Mouse (Mus musculus) cerebellum, adult 2 months (tissue): ENCODE data around the gene Rps6ka4. TPM values are rescaled to one million over a fixed set of nuclear protein-coding genes. Genes with fewer than 3 reads are reported as not detected.

Source experiments
- DNase-seq, 2 experiments: peaks; one replicate each; pipeline ENCODE4 v3.0.0; 2021
- H3K27ac ChIP-seq: fragments of 200-500 bp; 2 replicates; pipeline ENCODE4 v1.5.1; 2012; ENCODE audit warnings: low read length, control low read depth, inconsistent platforms; ENCODE audit not compliant: insufficient read depth
- H3K27me3 ChIP-seq: fragments of 200-500 bp; 2 replicates; pipeline ENCODE4 v1.6.1; 2012; ENCODE audit warnings: inconsistent platforms, mild to moderate bottlenecking, low read length, moderate library complexity; ENCODE audit not compliant: control insufficient read depth, insufficient read depth
- H3K4me1 ChIP-seq: fragments of 200-500 bp; 2 replicates; pipeline ENCODE4 v1.6.1; 2011; ENCODE audit warnings: low read length; ENCODE audit not compliant: control insufficient read depth, insufficient read depth
- H3K4me3 ChIP-seq: fragments of 200-500 bp; replicated peaks from 2 replicates; pipeline ENCODE3; 2011; ENCODE audit warnings: mild to moderate bottlenecking, low read depth, low read length, control low read depth; ENCODE audit not compliant: insufficient read depth
- CTCF ChIP-seq: fragments of 200-500 bp; IDR thresholded peaks from 2 replicates; pipeline ENCODE4 v1.5.1; 2011; ENCODE audit warnings: low read depth, mild to moderate bottlenecking, control low read depth, low read length, moderate library complexity, borderline replicate concordance; ENCODE audit not compliant: insufficient read depth
- WGBS: fragments of 180-500 bp; shearing (Covaris S2); methylation state at CpG from one replicate; pipeline ENCODE4 v1.1.7; 2018; 5-methylcytosine and 5-hydroxymethylcytosine counted together
- polyA plus RNA-seq: library from polyadenylated mRNA; depleted of rRNA; stranded (reverse); fragments of >200 nt; gene quantifications from 2 replicates; pipeline ENCODE4 v1.2.3, GENCODE M21; 2012; rRNA removed

Rps6ka4 gene
- polyA plus RNA-seq, 1 experiment = 26.3 TPM

- no peak overlapping the region for H3K4me3 ChIP-seq
- no peaks in the 10 kb centered on the region for H3K4me1 ChIP-seq
- H3K27me3 ChIP-seq = no peaks in the 10 kb centered on the region
- no peak for DNase-seq
- 88% methylated on average over 3 of the region's 3 CpGs for WGBS
- H3K27ac ChIP-seq = no peak overlapping the region
- no peak for TF ChIP-seq CTCF
These were observed 25.5 kb downstream of the Rps6ka4 start for GRCm38 (mm10) chr19:6814958-6815357.

- WGBS = 70% methylated on average over 4 of the region's 4 CpGs
- Histone ChIP-seq H3K27ac (no peak overlapping the region), H3K4me1 (no peaks in the 10 kb centered on the region)
These were observed 26.1 kb downstream of the Rps6ka4 start for GRCm38 (mm10) chr19:6814366-6814765.

More at GRCm38 (mm10) chr19:6814366-6814765, 26.1 kb downstream of the Rps6ka4 start:
- H3K4me3 ChIP-seq = no peak overlapping the region
- no peak for TF ChIP-seq CTCF
- H3K27me3 ChIP-seq = no peaks in the 10 kb centered on the region
- DNase-seq = no peak

Other genes with a start within 250 kb of the Rps6ka4 start
- 1.7 and 2.1 TPM in 2 replicates for gene Ccdc88b, start 17.6 kb upstream of the Rps6ka4 start, polyA plus RNA-seq
- gene Trmt112, start 69.1 kb upstream of the Rps6ka4 start, polyA plus RNA-seq = 122 and 124 TPM in 2 replicates
- gene Prdx5, start 69.5 kb upstream of the Rps6ka4 start, polyA plus RNA-seq = 500 and 537 TPM in 2 replicates
- gene Esrra, start 81.2 kb upstream of the Rps6ka4 start, polyA plus RNA-seq = 95.3 and 103 TPM in 2 replicates
- 2.8 and 3.2 TPM in 2 replicates for gene Catsperz, start 84.7 kb upstream of the Rps6ka4 start, polyA plus RNA-seq
- 5.8 and 5.9 TPM in 2 replicates for gene Kcnk4, start 93.9 kb upstream of the Rps6ka4 start, polyA plus RNA-seq
- gene Bad, start 101.2 kb upstream of the Rps6ka4 start, polyA plus RNA-seq = 71.6 and 73.8 TPM in 2 replicates
- gene Gpr137, start 101.8 kb upstream of the Rps6ka4 start, polyA plus RNA-seq = 125 and 127 TPM in 2 replicates
- 50.1 and 51.7 TPM in 2 replicates for gene Ppp1r14b, start 134.3 kb upstream of the Rps6ka4 start, polyA plus RNA-seq
- 53.2 and 57.6 TPM in 2 replicates for gene Plcb3, start 135.8 kb upstream of the Rps6ka4 start, polyA plus RNA-seq
- gene Fkbp2, start 139.9 kb upstream of the Rps6ka4 start, polyA plus RNA-seq = 214 and 257 TPM in 2 replicates
- 90.4 and 100.0 TPM in 2 replicates for gene Vegfb, start 147.0 kb upstream of the Rps6ka4 start, polyA plus RNA-seq
- gene Dnajc4, start 151.9 kb upstream of the Rps6ka4 start, polyA plus RNA-seq = 63.6 and 66.4 TPM in 2 replicates
- 40.4 and 43.5 TPM in 2 replicates for gene Nudt22, start 155.5 kb upstream of the Rps6ka4 start, polyA plus RNA-seq
- gene Trpt1, start 155.5 kb upstream of the Rps6ka4 start, polyA plus RNA-seq = 29.6 and 31.3 TPM in 2 replicates
- gene Fermt3, start 178.8 kb upstream of the Rps6ka4 start, polyA plus RNA-seq = 2.2 and 2.3 TPM in 2 replicates
- gene Stip1, start 199.3 kb upstream of the Rps6ka4 start, polyA plus RNA-seq = 215 and 217 TPM in 2 replicates
- gene Macrod1, start 216.2 kb upstream of the Rps6ka4 start, polyA plus RNA-seq = 30.8 and 33.8 TPM in 2 replicates